Mouse (Mus musculus) inflammation-experienced regulatory T-cells, adult 6 months (primary cell): ENCODE results near the gene Slc9b1. TPM values are rescaled to one million over a fixed set of nuclear protein-coding genes. Genes with fewer than 3 reads are reported as not detected.

ENCODE experiments used
- ATAC-seq: one replicate; pipeline ENCODE4 v1.8.0; 2017
- polyA plus RNA-seq, 3 experiments: library from polyadenylated mRNA; unstranded; fragments of 100-300 nt; shearing (Covaris generic); gene quantifications; one replicate each; pipeline ENCODE4 v1.2.1; 2017

Slc9b1 gene
- under 1 TPM in 1 of 3 experiments, not detected in 2; 0.44 TPM for polyA plus RNA-seq

GRCm38 (mm10) chr3:135347739-135348264 is at the start of gene Slc9b1:
Gene Slc9b1 (plus strand): TSS chr3:135348029.
- ATAC-seq: no peak

GRCm38 (mm10) chr3:135298560-135298959 is 49.3 kb upstream of the Slc9b1 start:
- ATAC-seq: peak; percentile 78

GRCm38 (mm10) chr3:135300081-135300480 is 47.7 kb upstream of the Slc9b1 start:
- no peak for ATAC-seq

- no peak for ATAC-seq
Measured at GRCm38 (mm10) chr3:135304060-135304459, 43.8 kb upstream of the Slc9b1 start.

GRCm38 (mm10) chr3:135304566-135304965 is 43.3 kb upstream of the Slc9b1 start:
- no peak for ATAC-seq

GRCm38 (mm10) chr3:135307411-135308259 is 40.2 kb upstream of the Slc9b1 start, which contains the start of gene Slc9b2:
Gene Slc9b2 (plus strand): TSS chr3:135307700.
- peak; percentile 99 for ATAC-seq

- no peak for ATAC-seq
Measured at GRCm38 (mm10) chr3:135312916-135313491, 34.8 kb upstream of the Slc9b1 start.

- no peak for ATAC-seq
Measured at GRCm38 (mm10) chr3:135313727-135314126, 34.1 kb upstream of the Slc9b1 start.

GRCm38 (mm10) chr3:135314811-135315210 is 33.0 kb upstream of the Slc9b1 start:
- no peak for ATAC-seq

GRCm38 (mm10) chr3:135315720-135316425 is 32.0 kb upstream of the Slc9b1 start:
- ATAC-seq: no peak

- no peak for ATAC-seq
Measured at GRCm38 (mm10) chr3:135318331-135318730, 29.5 kb upstream of the Slc9b1 start.

- peak; percentile 78 for ATAC-seq
Measured at GRCm38 (mm10) chr3:135324354-135324753, 23.5 kb upstream of the Slc9b1 start.

GRCm38 (mm10) chr3:135327176-135327575 is 20.7 kb upstream of the Slc9b1 start:
- ATAC-seq: no peak

- no peak for ATAC-seq
Measured at GRCm38 (mm10) chr3:135327601-135328000, 20.2 kb upstream of the Slc9b1 start.

GRCm38 (mm10) chr3:135328560-135328959 is 19.3 kb upstream of the Slc9b1 start:
- ATAC-seq: peak; percentile 69

- no peak for ATAC-seq
Measured at GRCm38 (mm10) chr3:135332691-135333090, 15.1 kb upstream of the Slc9b1 start.

GRCm38 (mm10) chr3:135333763-135334162 is 14.1 kb upstream of the Slc9b1 start:
- ATAC-seq: no peak

GRCm38 (mm10) chr3:135349022-135349421 is 1.2 kb downstream of the Slc9b1 start:
- no peak for ATAC-seq

- ATAC-seq: no peak
Measured at GRCm38 (mm10) chr3:135351857-135352256, 4.0 kb downstream of the Slc9b1 start.

- no peak for ATAC-seq
Measured at GRCm38 (mm10) chr3:135357394-135357793, 9.6 kb downstream of the Slc9b1 start.

- ATAC-seq: no peak
Measured at GRCm38 (mm10) chr3:135375836-135376235, 28.0 kb downstream of the Slc9b1 start.

- no peak for ATAC-seq
Measured at GRCm38 (mm10) chr3:135377445-135377844, 29.6 kb downstream of the Slc9b1 start.

GRCm38 (mm10) chr3:135379868-135380267 is 32.0 kb downstream of the Slc9b1 start:
- ATAC-seq: no peak
